Mouse (Mus musculus) kidney, embryonic 15.5 days (tissue): ENCODE measurements around the gene Rusc2. TPM values are rescaled to one million over a fixed set of nuclear protein-coding genes. Genes with fewer than 3 reads are reported as not detected.
A peak's percentile ranks its signal among the peaks of the same experiment; 100 is the strongest.

Experiments
- ATAC-seq: fragments of 200-750 bp; cut with Nextera tagmentation; replicated peaks from 2 replicates; pipeline ENCODE4 v1.8.0; 2017; ENCODE audit warnings: moderate TSS enrichment; ENCODE audit not compliant: low FRiP score
- H3K27ac ChIP-seq: fragments of 300-500 bp; sonication (generic); 2 replicates; pipeline ENCODE4 v1.5.1; 2015; ENCODE audit warnings: mild to moderate bottlenecking, inconsistent platforms
- H3K27me3 ChIP-seq: fragments of 300-500 bp; sonication (generic); 2 replicates; pipeline ENCODE4 v1.6.1; 2015; ENCODE audit warnings: inconsistent platforms
- H3K36me3 ChIP-seq: fragments of 300-500 bp; sonication (generic); 2 replicates; pipeline ENCODE4 v1.6.1; 2015; ENCODE audit warnings: inconsistent platforms
- H3K4me1 ChIP-seq: fragments of 300-500 bp; sonication (generic); 2 replicates; pipeline ENCODE4 v1.6.1; 2015; ENCODE audit warnings: inconsistent platforms
- H3K4me2 ChIP-seq: fragments of 300-500 bp; sonication (generic); 2 replicates; pipeline ENCODE4 v1.6.1; 2015; ENCODE audit warnings: moderate library complexity, mild to moderate bottlenecking, inconsistent platforms
- H3K4me3 ChIP-seq: fragments of 300-500 bp; sonication (generic); replicated peaks from 2 replicates; pipeline ENCODE4 v1.5.1; 2015; ENCODE audit warnings: mild to moderate bottlenecking, inconsistent platforms
- H3K9ac ChIP-seq: fragments of 300-500 bp; sonication (generic); 2 replicates; pipeline ENCODE4 v1.6.1; 2015; ENCODE audit warnings: mild to moderate bottlenecking, inconsistent platforms
- H3K9me3 ChIP-seq: fragments of 300-500 bp; sonication (generic); replicated peaks from 2 replicates; pipeline ENCODE4 v1.6.1; 2016; ENCODE audit warnings: inconsistent platforms
- WGBS: fragments of 180-500 bp; shearing (Covaris S2); methylation state at CpG from one replicate; pipeline ENCODE4 v1.1.7; 2015; ENCODE audit warnings: mixed read lengths; 5-methylcytosine and 5-hydroxymethylcytosine counted together
- polyA plus RNA-seq: library from polyadenylated mRNA; unstranded; fragments of >200 nt; fragmentation: Nextera tagmentation; extraction: Ambion mirVana; gene quantifications from 2 replicates; pipeline ENCODE4 v1.2.1, GENCODE M21; 2015

Rusc2 gene
- polyA plus RNA-seq, 1 experiment from 2014 or later = 14.1 TPM

GRCm38 (mm10) chr4:43419801-43420281, 38.1 kb downstream of the Rusc2 start:
- H3K27me3 ChIP-seq = peaks cover 18% of the 10 kb centered on the region
- H3K9me3 ChIP-seq = no peaks in the 10 kb centered on the region
- peaks cover 61% of the 10 kb centered on the region for H3K36me3 ChIP-seq
- H3K4me2 ChIP-seq = no peak overlapping the region
- peak overlapping the region; percentile 82 for H3K27ac ChIP-seq
- H3K4me1 ChIP-seq = peaks cover 34% of the 10 kb centered on the region
- ATAC-seq = no peak
- no peak overlapping the region for H3K9ac ChIP-seq
- H3K4me3 ChIP-seq = no peak overlapping the region
- 57% methylated on average over 9 of the region's 9 CpGs for WGBS

GRCm38 (mm10) chr4:43420305-43420704, 38.5 kb downstream of the Rusc2 start:
- WGBS = 4% methylated on average over 6 of the region's 6 CpGs
- Histone ChIP-seq H3K4me3 (no peak overlapping the region), H3K27ac (peak overlapping the region; percentile 82), H3K9ac (no peak overlapping the region), H3K4me2 (no peak overlapping the region), H3K9me3 (no peaks in the 10 kb centered on the region), H3K4me1 (peaks cover 37% of the 10 kb centered on the region), H3K27me3 (peaks cover 23% of the 10 kb centered on the region), H3K36me3 (peaks cover 61% of the 10 kb centered on the region)
- no peak for ATAC-seq

- WGBS = 82% methylated on average over 28 of the region's 28 CpGs
- H3K4me2 ChIP-seq = no peak overlapping the region
- H3K9ac ChIP-seq = no peak overlapping the region
- peaks cover 47% of the 10 kb centered on the region for H3K4me1 ChIP-seq
- no peaks in the 10 kb centered on the region for H3K9me3 ChIP-seq
- ATAC-seq = no peak
- H3K27me3 ChIP-seq = peaks cover 37% of the 10 kb centered on the region
- no peak overlapping the region for H3K27ac ChIP-seq
- H3K4me3 ChIP-seq = no peak overlapping the region
- peaks cover 60% of the 10 kb centered on the region for H3K36me3 ChIP-seq
These were observed 40.0 kb downstream of the Rusc2 start for GRCm38 (mm10) chr4:43421632-43422240.

DNA sequence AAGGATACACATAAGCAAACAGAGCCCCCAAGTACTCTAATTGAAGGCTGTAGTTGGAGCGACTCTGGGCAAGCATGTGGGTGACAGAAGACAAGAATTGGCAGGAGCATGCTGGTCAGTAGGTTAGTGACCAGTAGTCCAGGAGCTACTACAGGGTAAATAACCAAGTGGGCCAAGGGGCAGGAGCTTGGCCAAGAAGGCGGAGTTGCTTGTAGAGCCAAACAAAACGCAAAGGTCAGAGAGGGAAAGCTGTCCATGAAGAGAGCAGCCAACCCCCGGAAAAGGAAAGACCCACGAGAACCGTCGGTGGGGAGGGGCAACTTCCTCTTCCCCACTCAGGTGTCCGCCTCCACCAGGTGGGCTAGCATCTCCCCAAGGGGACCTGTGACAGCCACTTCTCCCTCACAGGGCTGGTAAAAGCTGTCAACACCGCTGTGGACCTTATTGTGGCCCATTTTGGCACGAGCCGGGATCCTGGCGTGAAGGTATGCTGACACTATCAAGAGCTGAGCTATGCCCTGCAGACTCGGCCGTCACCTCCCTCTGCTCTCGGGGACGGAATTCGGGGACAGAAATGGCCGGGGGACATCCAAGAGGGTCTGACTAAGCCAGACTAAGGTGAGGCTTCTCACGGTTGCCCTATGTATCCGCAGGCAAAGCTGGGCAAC, 41.6 kb downstream of the Rusc2 start:
- H3K9me3 ChIP-seq = no peaks in the 10 kb centered on the region
- H3K4me2 ChIP-seq = no peak overlapping the region
- H3K27ac ChIP-seq = no peak overlapping the region
- peaks cover 53% of the 10 kb centered on the region for H3K27me3 ChIP-seq
- no peak for ATAC-seq
- no peak overlapping the region for H3K4me3 ChIP-seq
- no peak overlapping the region for H3K9ac ChIP-seq
- 90% methylated on average over 20 of the region's 20 CpGs for WGBS
- peaks cover 46% of the 10 kb centered on the region for H3K4me1 ChIP-seq
- peaks cover 60% of the 10 kb centered on the region for H3K36me3 ChIP-seq

GRCm38 (mm10) chr4:43424072-43424471, 42.3 kb downstream of the Rusc2 start:
- no peak overlapping the region for H3K9ac ChIP-seq
- H3K9me3 ChIP-seq = no peaks in the 10 kb centered on the region
- H3K36me3 ChIP-seq = peaks cover 60% of the 10 kb centered on the region
- no peak overlapping the region for H3K4me3 ChIP-seq
- ATAC-seq = no peak
- peaks cover 54% of the 10 kb centered on the region for H3K27me3 ChIP-seq
- no peak overlapping the region for H3K27ac ChIP-seq
- WGBS = 83% methylated on average over 9 of the region's 9 CpGs
- H3K4me2 ChIP-seq = no peak overlapping the region
- peaks cover 46% of the 10 kb centered on the region for H3K4me1 ChIP-seq

DNA sequence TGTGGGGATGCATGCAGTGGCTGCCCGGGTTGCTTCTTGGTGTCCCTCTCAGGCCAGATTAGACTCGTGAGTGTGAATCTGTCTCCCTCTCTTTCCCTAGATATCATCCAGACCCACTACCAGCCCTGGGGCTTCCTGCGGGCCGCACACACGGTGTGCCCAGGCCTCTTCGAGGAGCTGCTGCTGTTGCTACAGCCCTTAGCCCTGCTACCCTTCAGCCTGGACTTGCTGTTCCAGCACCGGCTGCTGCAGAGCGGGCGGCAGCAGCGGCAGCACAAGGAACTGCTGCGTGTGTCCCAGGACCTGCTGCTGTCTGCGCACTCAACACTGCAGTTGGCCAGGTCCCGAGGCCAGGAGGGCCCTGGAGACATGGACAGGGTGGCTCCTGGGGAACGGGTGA, 43.4 kb downstream of the Rusc2 start:
- Histone ChIP-seq H3K4me3 (0 out of 2 replicates have a peak overlapping the region, but pooled peaks have one; percentile 7), H3K36me3 (peaks cover 56% of the 10 kb centered on the region), H3K27me3 (peaks cover 58% of the 10 kb centered on the region), H3K9ac (no peak overlapping the region), H3K9me3 (no peaks in the 10 kb centered on the region), H3K4me2 (peak overlapping the region; percentile 32), H3K4me1 (peaks cover 40% of the 10 kb centered on the region), H3K27ac (no peak overlapping the region)
- ATAC-seq = no peak
- 38% methylated on average over 14 of the region's 14 CpGs for WGBS

- Histone ChIP-seq H3K4me1 (peaks cover 40% of the 10 kb centered on the region), H3K27ac (no peak overlapping the region), H3K4me3 (0 out of 2 replicates have a peak overlapping the region, but pooled peaks have one; percentile 7), H3K4me2 (peak overlapping the region; percentile 32), H3K36me3 (peaks cover 56% of the 10 kb centered on the region), H3K9me3 (no peaks in the 10 kb centered on the region), H3K27me3 (peaks cover 58% of the 10 kb centered on the region), H3K9ac (no peak overlapping the region)
- ATAC-seq = no peak; the same call in 1 of the 2 replicates
- WGBS = 32% methylated on average over 31 of the region's 31 CpGs
These were observed 44.0 kb downstream of the Rusc2 start for GRCm38 (mm10) chr4:43425648-43426380.

DNA sequence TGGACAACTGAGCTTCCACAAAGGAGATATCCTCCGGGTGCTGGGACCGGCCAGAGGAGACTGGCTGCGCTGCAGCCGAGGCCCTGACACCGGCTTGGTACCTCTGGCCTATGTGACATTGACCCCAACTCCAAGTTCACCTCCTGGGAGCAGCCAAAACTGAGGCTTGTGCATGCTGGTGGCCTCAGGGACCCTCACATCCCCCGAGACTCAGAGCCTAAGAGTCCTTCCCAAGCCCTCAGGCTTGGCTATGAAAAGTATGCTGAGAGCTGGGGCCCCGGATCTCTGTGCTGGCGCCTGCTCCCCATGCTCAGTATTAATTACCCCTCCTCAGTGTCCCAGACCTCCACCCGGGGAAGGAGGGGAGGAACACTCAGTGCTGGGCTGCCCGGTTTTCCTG, 44.7 kb downstream of the Rusc2 start:
- H3K36me3 ChIP-seq = peaks cover 52% of the 10 kb centered on the region
- WGBS = 58% methylated on average over 10 of the region's 10 CpGs

DNA sequence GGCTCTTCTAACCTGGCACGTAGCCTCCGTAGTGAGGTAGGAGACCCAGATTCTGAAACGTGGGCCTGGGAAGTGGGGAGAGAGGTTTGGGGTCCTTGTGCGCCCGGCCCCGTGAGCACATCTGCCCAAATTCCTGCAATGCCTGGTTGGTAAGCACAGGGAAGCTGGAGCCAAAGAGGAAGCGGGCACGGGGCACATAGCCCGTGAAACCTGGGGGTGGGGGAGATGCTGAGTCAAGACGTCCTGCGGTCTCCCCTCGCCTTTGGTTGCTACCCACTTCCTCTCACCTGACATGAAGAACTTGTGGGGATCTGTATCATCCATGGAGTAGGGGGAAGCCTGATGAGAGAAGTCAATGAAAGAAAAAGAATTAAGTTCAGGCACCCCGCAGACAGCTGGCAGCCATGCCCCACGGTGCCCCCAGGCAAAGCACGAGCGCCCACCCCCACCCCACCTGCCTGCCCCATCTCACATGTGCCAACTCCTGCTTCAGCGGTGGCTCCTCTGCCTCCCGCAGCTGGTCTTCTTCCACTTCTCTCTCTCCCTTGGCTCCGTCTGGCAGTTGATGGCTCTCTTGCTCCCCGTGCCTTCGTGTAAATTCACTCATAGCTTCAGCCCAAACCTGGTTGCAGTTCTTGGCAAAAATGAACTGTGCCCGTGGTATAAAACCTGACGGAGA, 45.9 kb downstream of the Rusc2 start:
- ATAC-seq = no peak
- Histone ChIP-seq H3K4me1 (peaks cover 41% of the 10 kb centered on the region), H3K9ac (no peak overlapping the region), H3K27ac (no peak overlapping the region), H3K27me3 (peaks cover 58% of the 10 kb centered on the region), H3K9me3 (no peaks in the 10 kb centered on the region), H3K4me3 (no peak overlapping the region), H3K4me2 (peak overlapping the region; percentile 48), H3K36me3 (peaks cover 40% of the 10 kb centered on the region)
- 27% methylated on average over 23 of the region's 23 CpGs for WGBS

More for the DNA sequence above, 44.7 kb downstream of the Rusc2 start:
- no peak for ATAC-seq
- Histone ChIP-seq H3K4me1 (peaks cover 40% of the 10 kb centered on the region), H3K4me3 (no peak overlapping the region), H3K4me2 (no peak overlapping the region), H3K27ac (no peak overlapping the region), H3K9ac (no peak overlapping the region), H3K27me3 (peaks cover 58% of the 10 kb centered on the region), H3K9me3 (no peaks in the 10 kb centered on the region)

- Histone ChIP-seq H3K4me1 (peaks cover 41% of the 10 kb centered on the region), H3K36me3 (peaks cover 34% of the 10 kb centered on the region), H3K27me3 (peaks cover 54% of the 10 kb centered on the region), H3K4me2 (peak overlapping the region; percentile 48), H3K27ac (peak overlapping the region; percentile 25), H3K9ac (peak overlapping the region; percentile 31; the same call in 1 of the 2 replicates), H3K4me3 (peak overlapping the region; percentile 8; the same call in 1 of the 2 replicates), H3K9me3 (no peaks in the 10 kb centered on the region)
- 29% methylated on average over 16 of the region's 16 CpGs for WGBS
- 0 out of 2 replicates have a peak, but pooled peaks have one; percentile 10 for ATAC-seq
These were observed 46.5 kb downstream of the Rusc2 start for GRCm38 (mm10) chr4:43428180-43428861.

DNA sequence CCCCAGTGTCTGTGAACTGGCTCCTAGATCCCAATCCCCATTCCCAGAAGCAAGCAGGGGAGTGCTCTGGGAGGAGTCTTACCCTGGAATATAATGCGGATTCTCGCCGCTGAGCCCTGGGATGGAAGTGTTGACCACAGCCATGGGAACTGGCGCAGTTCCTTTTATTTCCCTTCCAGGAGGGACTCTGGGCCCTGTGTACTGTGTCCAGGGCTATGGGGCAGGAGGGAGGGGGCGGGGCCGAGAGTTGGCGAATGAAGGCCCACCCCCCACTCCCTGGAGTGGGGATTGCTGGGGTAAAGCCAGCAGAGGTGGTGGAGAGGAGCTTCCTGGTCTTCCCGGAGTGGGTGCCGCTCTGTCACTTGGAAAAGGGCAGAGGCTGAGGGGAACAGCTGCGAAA, 47.2 kb downstream of the Rusc2 start, which contains the start of gene Fam166b:
Gene Fam166b (minus strand): TSS at position 189 of the 400 bp plus-strand sequence.
- H3K27me3 ChIP-seq = peaks cover 49% of the 10 kb centered on the region
- H3K9me3 ChIP-seq = no peaks in the 10 kb centered on the region
- H3K4me3 ChIP-seq = peak within 1 kb of the TSS; percentile 8
- ATAC-seq = 0 out of 2 replicates have a peak, but pooled peaks have one; percentile 37
- peaks cover 41% of the 10 kb centered on the region for H3K4me1 ChIP-seq
- H3K27ac ChIP-seq = peak within 1 kb of the TSS; percentile 25
- WGBS = 6% methylated on average over 10 of the region's 10 CpGs
- H3K9ac ChIP-seq = peak within 1 kb of the TSS; percentile 31; the same call in 1 of the 2 replicates
- peaks cover 27% of the 10 kb centered on the region for H3K36me3 ChIP-seq
- H3K4me2 ChIP-seq = peak within 1 kb of the TSS; percentile 48
